In the genomic region with DNA sequence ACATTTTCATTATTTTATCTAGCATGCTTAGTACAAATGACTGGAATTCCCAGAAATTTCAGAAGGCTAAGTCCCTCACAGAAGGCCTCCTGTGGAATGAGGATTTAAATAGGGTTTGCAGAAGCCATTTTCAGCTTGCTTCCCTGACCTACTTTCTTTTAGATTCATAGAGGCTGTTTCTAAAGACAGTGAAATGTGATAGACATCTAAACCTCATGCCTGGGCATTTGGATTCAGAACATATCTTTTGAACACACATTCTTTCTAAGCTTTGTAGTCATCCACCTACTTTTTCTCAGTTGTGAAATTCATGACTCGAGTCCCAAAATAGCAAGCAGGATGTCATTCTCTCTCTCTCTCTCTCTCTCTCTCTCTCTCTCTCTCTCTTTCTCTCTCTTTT, we compare ENCODE assay signal across 27 mouse cellular contexts. TPM values are rescaled to one million over a fixed set of nuclear protein-coding genes. Genes with fewer than 3 reads are reported as not detected.
"Had no signal": no experiment of that assay in that cellular context is flagged by ENCODE, and none has a peak within 500 bp of the region (broad histone marks: within the 10 kb centered on the region; RNA-seq: fewer than 3 reads in every experiment).

No protein-coding gene starts in this region.

- H3K36me3 ChIP-seq: limb, embryonic 12.5 days; limb, embryonic 15.5 days; liver, embryonic 12.5 days; liver, embryonic 15.5 days; lung, embryonic 15.5 days; midbrain, embryonic 10.5 days; midbrain, embryonic 13.5 days; neural tube, embryonic 12.5 days; neural tube, embryonic 15.5 days; stomach, embryonic 15.5 days had no signal

- H3K9ac ChIP-seq: limb, embryonic 12.5 days; limb, embryonic 15.5 days; liver, embryonic 12.5 days; liver, embryonic 15.5 days; lung, embryonic 15.5 days; midbrain, embryonic 13.5 days; neural tube, embryonic 12.5 days; neural tube, embryonic 15.5 days; stomach, embryonic 15.5 days had no signal

- H3K27ac ChIP-seq: kidney, postnatal 0 days; layer of hippocampus, adult 2 months; limb, embryonic 12.5 days; limb, embryonic 15.5 days; liver, embryonic 12.5 days; liver, embryonic 15.5 days; lung, embryonic 15.5 days; midbrain, embryonic 10.5 days; midbrain, embryonic 13.5 days; neural tube, embryonic 12.5 days; neural tube, embryonic 15.5 days; stomach, embryonic 15.5 days had no signal

- H3K4me1 ChIP-seq: limb, embryonic 12.5 days; limb, embryonic 15.5 days; liver, embryonic 12.5 days; liver, embryonic 15.5 days; lung, embryonic 15.5 days; megakaryocyte, embryonic 14.5 days; midbrain, embryonic 10.5 days; midbrain, embryonic 13.5 days; neural tube, embryonic 12.5 days; neural tube, embryonic 15.5 days; stomach, embryonic 15.5 days had no signal

- H3K9me3 ChIP-seq: limb, embryonic 12.5 days; limb, embryonic 15.5 days; liver, embryonic 12.5 days; liver, embryonic 15.5 days; lung, embryonic 15.5 days; megakaryocyte, embryonic 14.5 days; midbrain, embryonic 10.5 days; midbrain, embryonic 13.5 days; neural tube, embryonic 12.5 days; neural tube, embryonic 15.5 days; stomach, embryonic 15.5 days had no signal

- H3K27me3 ChIP-seq: limb, embryonic 12.5 days; limb, embryonic 15.5 days; liver, embryonic 12.5 days; liver, embryonic 15.5 days; lung, embryonic 15.5 days; megakaryocyte, embryonic 14.5 days; midbrain, embryonic 13.5 days; neural tube, embryonic 12.5 days; neural tube, embryonic 15.5 days; stomach, embryonic 15.5 days had no signal

- H3K4me3 ChIP-seq: layer of hippocampus, adult 2 months; limb, embryonic 12.5 days; limb, embryonic 15.5 days; liver, embryonic 12.5 days; liver, embryonic 15.5 days; lung, embryonic 15.5 days; megakaryocyte, embryonic 14.5 days; midbrain, embryonic 10.5 days; midbrain, embryonic 13.5 days; neural tube, embryonic 12.5 days; neural tube, embryonic 15.5 days; stomach, embryonic 15.5 days had no signal

- DNase-seq: kidney, adult 2 months; kidney, postnatal 25 days; layer of hippocampus, adult 9-11 months; left cerebral cortex, postnatal 4 days; lung, adult 18-20 months; lung, postnatal 10 days; lung, postnatal 36 days; right cerebral cortex, postnatal 25 days; spleen, adult 18-20 months; thymus, adult 18-20 months; thymus, postnatal 36 days had no signal

- ATAC-seq: liver, embryonic 12.5 days; midbrain, embryonic 13.5 days had no signal

- H3K4me2 ChIP-seq: limb, embryonic 12.5 days; limb, embryonic 15.5 days; liver, embryonic 12.5 days; liver, embryonic 15.5 days; lung, embryonic 15.5 days; midbrain, embryonic 13.5 days; neural tube, embryonic 12.5 days; neural tube, embryonic 15.5 days; stomach, embryonic 15.5 days had no signal

RNA-seq across cellular contexts. Expression of gene Muc15, which starts 1.1 kb away (rescaled TPM):
- total RNA-seq: layer of hippocampus, adult 2 months; layer of hippocampus, postnatal 25 days had no signal
- polyA plus RNA-seq: kidney, adult 2 months; kidney, embryonic 14.5 days; large intestine, adult 2 months; liver, embryonic 12.5 days; liver, embryonic 15.5 days; lung, embryonic 15.5 days; neural tube, embryonic 12.5 days had no signal
